Mouse (Mus musculus): ENCODE results near the gene Dab2. TPM values are rescaled to one million over a fixed set of nuclear protein-coding genes. Genes with fewer than 3 reads are reported as not detected.

The Dab2 gene
- polyA plus RNA-seq, 1 experiment from 2014 or later: 16.1 TPM

GRCm38 (mm10) chr15:6435281-6435680 is 135.7 kb downstream of the Dab2 start:
- no peak overlapping the region for H3K4me3 ChIP-seq (ENCODE audit: low read depth, low read length)
- no peaks in the 10 kb centered on the region for H3K9me3 ChIP-seq (ENCODE audit: control insufficient read depth, low read length)
- ATAC-seq (ENCODE audit: low FRiP score, low TSS enrichment) (no peak), DNase-seq (ENCODE audit: low spot score) (no peak)
- TF ChIP-seq CTCF (IDR thresholded peaks at IDR 0.05; ENCODE audit: low read depth): no peak
- TF ChIP-seq EP300 (optimal IDR thresholded peaks at IDR 0.05): no peak
- H3K4me2 ChIP-seq (replicated peaks; ENCODE audit: low read depth): no peak overlapping the region
- H3K27ac ChIP-seq (replicated peaks): no peak overlapping the region
- H3K27me3 ChIP-seq (ENCODE audit: control insufficient read depth, insufficient read depth, low read length): no peaks in the 10 kb centered on the region
- H3K36me3 ChIP-seq (ENCODE audit: control insufficient read depth, insufficient read depth, low read length): no peaks in the 10 kb centered on the region
- no peak overlapping the region for H3K9ac ChIP-seq (ENCODE audit: low read length)
- 84% methylated on average over 7 of the region's 7 CpGs for WGBS
- no peaks in the 10 kb centered on the region for H3K4me1 ChIP-seq (replicated peaks; ENCODE audit: control insufficient read depth, insufficient read depth)

- TF ChIP-seq EP300 (optimal IDR thresholded peaks at IDR 0.05) (no peak), CTCF (IDR thresholded peaks at IDR 0.05; ENCODE audit: low read depth) (peak; percentile 75)
- H3K27me3 ChIP-seq (ENCODE audit: control insufficient read depth, insufficient read depth, low read length): no peaks in the 10 kb centered on the region
- no peak overlapping the region for H3K9ac ChIP-seq (ENCODE audit: low read length)
- H3K36me3 ChIP-seq (ENCODE audit: control insufficient read depth, insufficient read depth, low read length): no peaks in the 10 kb centered on the region
- no peaks in the 10 kb centered on the region for H3K9me3 ChIP-seq (ENCODE audit: control insufficient read depth, low read length)
- ATAC-seq (ENCODE audit: low FRiP score, low TSS enrichment) (no peak), DNase-seq (ENCODE audit: low spot score) (peak; percentile 20)
- no peak overlapping the region for H3K27ac ChIP-seq (replicated peaks)
- 51% methylated on average over 2 of the region's 2 CpGs for WGBS
- H3K4me3 ChIP-seq (ENCODE audit: low read depth, low read length): no peak overlapping the region
- no peaks in the 10 kb centered on the region for H3K4me1 ChIP-seq (replicated peaks; ENCODE audit: control insufficient read depth, insufficient read depth)
- H3K4me2 ChIP-seq (replicated peaks; ENCODE audit: low read depth): no peak overlapping the region
Measured at GRCm38 (mm10) chr15:6435773-6436172, 136.2 kb downstream of the Dab2 start.

GRCm38 (mm10) chr15:6438685-6439084 is 139.1 kb downstream of the Dab2 start:
- no peak overlapping the region for H3K4me3 ChIP-seq (ENCODE audit: low read depth, low read length)
- no peak overlapping the region for H3K9ac ChIP-seq (ENCODE audit: low read length)
- H3K27ac ChIP-seq (replicated peaks): no peak overlapping the region
- no peak overlapping the region for H3K4me2 ChIP-seq (replicated peaks; ENCODE audit: low read depth)
- ATAC-seq (ENCODE audit: low FRiP score, low TSS enrichment) (no peak), DNase-seq (ENCODE audit: low spot score) (no peak)
- no peaks in the 10 kb centered on the region for H3K36me3 ChIP-seq (ENCODE audit: control insufficient read depth, insufficient read depth, low read length)
- TF ChIP-seq CTCF (IDR thresholded peaks at IDR 0.05; ENCODE audit: low read depth): no peak
- no peak for TF ChIP-seq EP300 (optimal IDR thresholded peaks at IDR 0.05)
- H3K27me3 ChIP-seq (ENCODE audit: control insufficient read depth, insufficient read depth, low read length): no peaks in the 10 kb centered on the region
- WGBS: 61% methylated on average over 3 of the region's 3 CpGs
- no peaks in the 10 kb centered on the region for H3K4me1 ChIP-seq (replicated peaks; ENCODE audit: control insufficient read depth, insufficient read depth)
- H3K9me3 ChIP-seq (ENCODE audit: control insufficient read depth, low read length): no peaks in the 10 kb centered on the region

- H3K9me3 ChIP-seq (ENCODE audit: control insufficient read depth, low read length): no peaks in the 10 kb centered on the region
- no peak for DNase-seq (ENCODE audit: low spot score)
- H3K36me3 ChIP-seq (ENCODE audit: control insufficient read depth, insufficient read depth, low read length): no peaks in the 10 kb centered on the region
- H3K9ac ChIP-seq (ENCODE audit: low read length): no peak overlapping the region
- H3K4me2 ChIP-seq (replicated peaks; ENCODE audit: low read depth): no peak overlapping the region
- H3K27ac ChIP-seq (replicated peaks): no peak overlapping the region
- no peaks in the 10 kb centered on the region for H3K27me3 ChIP-seq (ENCODE audit: control insufficient read depth, insufficient read depth, low read length)
- TF ChIP-seq EP300 (optimal IDR thresholded peaks at IDR 0.05) (no peak), CTCF (IDR thresholded peaks at IDR 0.05; ENCODE audit: low read depth) (no peak)
- 66% methylated on average over 2 of the region's 2 CpGs for WGBS
- no peaks in the 10 kb centered on the region for H3K4me1 ChIP-seq (replicated peaks; ENCODE audit: control insufficient read depth, insufficient read depth)
- ATAC-seq (ENCODE audit: low FRiP score, low TSS enrichment): no peak
- no peak overlapping the region for H3K4me3 ChIP-seq (ENCODE audit: low read depth, low read length)
Measured at GRCm38 (mm10) chr15:6444452-6444851, 144.9 kb downstream of the Dab2 start.

GRCm38 (mm10) chr15:6445135-6445534 is 145.5 kb downstream of the Dab2 start, which contains the start of gene C9:
C9 (plus strand) TSS chr15:6445327.
- Histone ChIP-seq H3K4me1 (replicated peaks; ENCODE audit: control insufficient read depth, insufficient read depth) (no peaks in the 10 kb centered on the region), H3K36me3 (ENCODE audit: control insufficient read depth, insufficient read depth, low read length) (no peaks in the 10 kb centered on the region), H3K4me2 (replicated peaks; ENCODE audit: low read depth) (no peak within 1 kb of the TSS), H3K27me3 (ENCODE audit: control insufficient read depth, insufficient read depth, low read length) (no peaks in the 10 kb centered on the region), H3K27ac (replicated peaks) (no peak within 1 kb of the TSS), H3K4me3 (ENCODE audit: low read depth, low read length) (no peak within 1 kb of the TSS), H3K9ac (ENCODE audit: low read length) (no peak within 1 kb of the TSS), H3K9me3 (ENCODE audit: control insufficient read depth, low read length) (no peaks in the 10 kb centered on the region)
- no peak for DNase-seq (ENCODE audit: low spot score)
- TF ChIP-seq CTCF (IDR thresholded peaks at IDR 0.05; ENCODE audit: low read depth): no peak
- no peak for TF ChIP-seq EP300 (optimal IDR thresholded peaks at IDR 0.05)
- no peak for ATAC-seq (ENCODE audit: low FRiP score, low TSS enrichment)
- 59% methylated on average over 2 of the region's 2 CpGs for WGBS

- Histone ChIP-seq H3K9me3 (ENCODE audit: control insufficient read depth, low read length) (no peaks in the 10 kb centered on the region), H3K4me3 (ENCODE audit: low read depth, low read length) (no peak overlapping the region), H3K4me1 (replicated peaks; ENCODE audit: control insufficient read depth, insufficient read depth) (no peaks in the 10 kb centered on the region), H3K27me3 (ENCODE audit: control insufficient read depth, insufficient read depth, low read length) (no peaks in the 10 kb centered on the region), H3K4me2 (replicated peaks; ENCODE audit: low read depth) (no peak overlapping the region), H3K36me3 (ENCODE audit: control insufficient read depth, insufficient read depth, low read length) (no peaks in the 10 kb centered on the region), H3K9ac (ENCODE audit: low read length) (no peak overlapping the region), H3K27ac (replicated peaks) (no peak overlapping the region)
- 77% methylated on average over 1 of the region's 1 CpGs for WGBS
- DNase-seq (ENCODE audit: low spot score) (no peak), ATAC-seq (ENCODE audit: low FRiP score, low TSS enrichment) (no peak)
- TF ChIP-seq EP300 (optimal IDR thresholded peaks at IDR 0.05) (no peak), CTCF (IDR thresholded peaks at IDR 0.05; ENCODE audit: low read depth) (no peak)
Measured at GRCm38 (mm10) chr15:6446181-6446580, 146.6 kb downstream of the Dab2 start.

All from stomach, postnatal 0 days (tissue).